Mouse (Mus musculus) embryonic facial prominence, embryonic 14.5 days (tissue): ENCODE results near the gene Rabac1. TPM values are rescaled to one million over a fixed set of nuclear protein-coding genes. Genes with fewer than 3 reads are reported as not detected.

Experiments used
- ATAC-seq: fragments of 200-750 bp; cut with Nextera tagmentation; 2 replicates; pipeline ENCODE4 v1.8.0; 2017; ENCODE audit warnings: low read depth, moderate number of reproducible peaks, moderate TSS enrichment
- DNase-seq: peaks from one replicate; pipeline ENCODE4 v3.0.0-alpha.2; 2015; ENCODE audit warnings: low spot score
- H3K27ac ChIP-seq: fragments of 300-500 bp; sonication (generic); replicated peaks from 2 replicates; pipeline ENCODE4 v1.5.1; 2014; ENCODE audit warnings: low read depth, mild to moderate bottlenecking, low read length, moderate library complexity
- H3K27me3 ChIP-seq: fragments of 300-500 bp; sonication (generic); replicated peaks from 2 replicates; pipeline ENCODE4 v1.6.1; 2014; ENCODE audit warnings: low read length; ENCODE audit not compliant: control insufficient read depth, insufficient read depth
- H3K36me3 ChIP-seq: fragments of 300-500 bp; sonication (generic); 2 replicates; pipeline ENCODE4 v1.6.1; 2014; ENCODE audit warnings: low read length, mixed read lengths; ENCODE audit not compliant: control insufficient read depth, insufficient read depth
- H3K4me1 ChIP-seq: fragments of 300-500 bp; sonication (generic); 2 replicates; pipeline ENCODE4 v1.6.1; 2014; ENCODE audit warnings: antibody characterized with exemption, low read length; ENCODE audit not compliant: control insufficient read depth, insufficient read depth
- H3K4me2 ChIP-seq: fragments of 300-500 bp; sonication (generic); 2 replicates; pipeline ENCODE4 v1.6.1; 2014; ENCODE audit warnings: low read depth, mild to moderate bottlenecking, low read length, moderate library complexity, mixed read lengths
- H3K4me3 ChIP-seq: fragments of 300-500 bp; sonication (generic); 2 replicates; pipeline ENCODE4 v1.5.1; 2014; ENCODE audit warnings: low read depth, mild to moderate bottlenecking, low read length
- H3K9ac ChIP-seq: fragments of 300-500 bp; sonication (generic); 2 replicates; pipeline ENCODE4 v1.6.1; 2014; ENCODE audit warnings: low read depth, mild to moderate bottlenecking, low read length, moderate library complexity, mixed read lengths
- H3K9me3 ChIP-seq: fragments of 300-500 bp; sonication (generic); 2 replicates; pipeline ENCODE4 v1.6.1; 2016; ENCODE audit warnings: low read length; ENCODE audit not compliant: control insufficient read depth
- WGBS: fragments of 180-500 bp; shearing (Covaris S2); extraction: QIAGEN DNeasy Blood & Tissue Kit; methylation state at CpG from one replicate; pipeline ENCODE4 v1.1.7; 2014; 5-methylcytosine and 5-hydroxymethylcytosine counted together
- polyA plus RNA-seq: library from polyadenylated mRNA; unstranded; fragments of >200 nt; fragmentation: Nextera tagmentation; extraction: Ambion mirVana; gene quantifications from 2 replicates; pipeline ENCODE4 v1.2.1, GENCODE M21; 2014

The Rabac1 gene
- polyA plus RNA-seq, 1 experiment from 2014 or later: 219 TPM

GRCm38 (mm10) chr7:24954450-24954849, 18.1 kb downstream of the Rabac1 start:
- WGBS: under 1% methylated on average over 28 of the region's 30 CpGs
- Histone ChIP-seq H3K9ac (peak overlapping the region; percentile 64), H3K4me3 (peak overlapping the region; percentile 47), H3K27ac (no peak overlapping the region), H3K4me1 (peaks cover 3% of the 10 kb centered on the region; the same call in 1 of the 2 replicates), H3K36me3 (no peaks in the 10 kb centered on the region), H3K4me2 (peak overlapping the region; percentile 66), H3K27me3 (peaks cover 82% of the 10 kb centered on the region), H3K9me3 (no peaks in the 10 kb centered on the region)
- DNase-seq (peak; percentile 19), ATAC-seq (peak; percentile 54)

- DNase-seq: no peak
These were observed 18.6 kb downstream of the Rabac1 start for GRCm38 (mm10) chr7:24953966-24954365.

GRCm38 (mm10) chr7:24949958-24950623, 22.5 kb downstream of the Rabac1 start:
- H3K9ac ChIP-seq: no peak overlapping the region
- no peaks in the 10 kb centered on the region for H3K9me3 ChIP-seq
- no peak overlapping the region for H3K4me2 ChIP-seq
- ATAC-seq: peak; percentile 51; the same call in 1 of the 2 replicates
- DNase-seq: peak; percentile 70
- no peaks in the 10 kb centered on the region for H3K36me3 ChIP-seq
- peaks cover 1% of the 10 kb centered on the region; the same call in 1 of the 2 replicates for H3K4me1 ChIP-seq
- no peak overlapping the region for H3K4me3 ChIP-seq
- 2% methylated on average over 8 of the region's 8 CpGs for WGBS
- no peak overlapping the region for H3K27ac ChIP-seq
- H3K27me3 ChIP-seq: peaks cover 100% of the 10 kb centered on the region

More at GRCm38 (mm10) chr7:24953966-24954365, 18.6 kb downstream of the Rabac1 start:
- peak overlapping the region; percentile 64 for H3K9ac ChIP-seq
- no peak for ATAC-seq
- peaks cover 3% of the 10 kb centered on the region; the same call in 1 of the 2 replicates for H3K4me1 ChIP-seq
- WGBS: 2% methylated on average over 8 of the region's 24 CpGs
- H3K27ac ChIP-seq: no peak overlapping the region
- no peaks in the 10 kb centered on the region for H3K36me3 ChIP-seq
- peak overlapping the region; percentile 47 for H3K4me3 ChIP-seq
- H3K4me2 ChIP-seq: peak overlapping the region; percentile 66
- peaks cover 87% of the 10 kb centered on the region for H3K27me3 ChIP-seq
- H3K9me3 ChIP-seq: no peaks in the 10 kb centered on the region

- Histone ChIP-seq H3K27ac (no peak overlapping the region), H3K9ac (no peak overlapping the region), H3K36me3 (no peaks in the 10 kb centered on the region), H3K27me3 (peaks cover 100% of the 10 kb centered on the region), H3K4me2 (0 out of 2 replicates have a peak overlapping the region, but pooled peaks have one; percentile 10), H3K4me3 (no peak overlapping the region; the same call in 1 of the 2 replicates), H3K4me1 (no peaks in the 10 kb centered on the region), H3K9me3 (no peaks in the 10 kb centered on the region)
- DNase-seq (no peak), ATAC-seq (no peak)
- WGBS: 2% methylated on average over 29 of the region's 29 CpGs
These were observed 23.8 kb downstream of the Rabac1 start for GRCm38 (mm10) chr7:24948774-24949173.

GRCm38 (mm10) chr7:24947316-24948048, 25.1 kb downstream of the Rabac1 start:
- no peak overlapping the region for H3K4me3 ChIP-seq
- peaks cover 100% of the 10 kb centered on the region for H3K27me3 ChIP-seq
- 5% methylated on average over 7 of the region's 7 CpGs for WGBS
- no peaks in the 10 kb centered on the region for H3K4me1 ChIP-seq
- DNase-seq (no peak), ATAC-seq (no peak)
- no peak overlapping the region for H3K27ac ChIP-seq
- H3K36me3 ChIP-seq: no peaks in the 10 kb centered on the region
- no peaks in the 10 kb centered on the region for H3K9me3 ChIP-seq
- no peak overlapping the region for H3K4me2 ChIP-seq
- no peak overlapping the region for H3K9ac ChIP-seq

GRCm38 (mm10) chr7:24944257-24944950, 28.1 kb downstream of the Rabac1 start, which contains the start of gene Gm4881:
Gene Gm4881, minus strand, starts transcription at chr7:24944494.
- Histone ChIP-seq H3K9ac (peak within 1 kb of the TSS; percentile 52; the same call in 1 of the 2 replicates), H3K4me3 (peak within 1 kb of the TSS; percentile 45), H3K4me2 (peak within 1 kb of the TSS; percentile 76), H3K4me1 (no peaks in the 10 kb centered on the region), H3K27me3 (peaks cover 98% of the 10 kb centered on the region), H3K9me3 (no peaks in the 10 kb centered on the region), H3K27ac (no peak within 1 kb of the TSS), H3K36me3 (no peaks in the 10 kb centered on the region)
- DNase-seq (no peak), ATAC-seq (no peak)
- under 1% methylated on average over 59 of the region's 72 CpGs for WGBS

GRCm38 (mm10) chr7:24943641-24944040, 28.9 kb downstream of the Rabac1 start:
- no peak overlapping the region for H3K27ac ChIP-seq
- no peak overlapping the region for H3K9ac ChIP-seq
- no peak for ATAC-seq
- no peak overlapping the region for H3K4me3 ChIP-seq
- DNase-seq: no peak
- WGBS: 7% methylated on average over 6 of the region's 6 CpGs
- H3K4me1 ChIP-seq: no peaks in the 10 kb centered on the region
- no peaks in the 10 kb centered on the region for H3K9me3 ChIP-seq
- H3K27me3 ChIP-seq: peaks cover 95% of the 10 kb centered on the region
- no peak overlapping the region for H3K4me2 ChIP-seq
- H3K36me3 ChIP-seq: no peaks in the 10 kb centered on the region

- Histone ChIP-seq H3K27me3 (peaks cover 80% of the 10 kb centered on the region), H3K27ac (no peak overlapping the region), H3K9ac (no peak overlapping the region), H3K4me1 (no peaks in the 10 kb centered on the region), H3K36me3 (peaks cover 6% of the 10 kb centered on the region), H3K4me2 (no peak overlapping the region), H3K4me3 (no peak overlapping the region), H3K9me3 (no peaks in the 10 kb centered on the region)
- 0% methylated on average over 14 of the region's 15 CpGs for WGBS
- ATAC-seq (no peak), DNase-seq (no peak)
These were observed 40.9 kb downstream of the Rabac1 start for GRCm38 (mm10) chr7:24931651-24932050.
